Mouse (Mus musculus): ENCODE data around the gene Ctf2.
"Not testable (repeated sequence)": the region's sequence is repeated elsewhere in the genome, so short reads cannot be mapped to it uniquely, and the experiment has no call there.

GRCm38 (mm10) chr7:127775837-127776236 is 43.9 kb upstream of the Ctf2 start:
- peak; percentile 76 for TF ChIP-seq ZNF384 (IDR thresholded peaks at IDR 0.05; ENCODE audit: low read depth, low read length)
- not testable (repeated sequence) for TF ChIP-seq HCFC1 (IDR thresholded peaks at IDR 0.05; ENCODE audit: borderline replicate concordance, insufficient read depth, low read length); MAFK (IDR thresholded peaks at IDR 0.05; ENCODE audit: insufficient read depth, low read depth, low read length); CHD2 (IDR thresholded peaks at IDR 0.05; ENCODE audit: low read depth, low read length)
